Mouse (Mus musculus) heart, adult 2 months (tissue): ENCODE measurements around the gene Fam187a. TPM values are rescaled to one million over a fixed set of nuclear protein-coding genes. Genes with fewer than 3 reads are reported as not detected.

Experiments
- DNase-seq, 2 experiments: peaks; one replicate each; pipeline ENCODE4 v3.0.0; 2021
- H3K27ac ChIP-seq: fragments of 200-600 bp; 2 replicates; pipeline ENCODE4 v1.8.1; 2022
- H3K27me3 ChIP-seq: fragments of 200-500 bp; 2 replicates; pipeline ENCODE4 v1.6.1; 2012; ENCODE audit warnings: mild to moderate bottlenecking, low read length, inconsistent platforms, mixed read lengths; ENCODE audit not compliant: control insufficient read depth, insufficient read depth
- H3K36me3 ChIP-seq: fragments of 200-500 bp; 2 replicates; pipeline ENCODE4 v1.6.1; 2012; ENCODE audit warnings: low read length, inconsistent platforms; ENCODE audit not compliant: control insufficient read depth, insufficient read depth
- H3K4me1 ChIP-seq: fragments of 200-500 bp; 2 replicates; pipeline ENCODE4 v1.6.1; 2011; ENCODE audit warnings: low read length; ENCODE audit not compliant: control insufficient read depth, insufficient read depth
- H3K4me3 ChIP-seq: fragments of 200-600 bp; 2 replicates; pipeline ENCODE4 v1.8.1; 2022
- H3K79me2 ChIP-seq: fragments of 200-500 bp; replicated peaks from 2 replicates; pipeline ENCODE4 v1.6.1; 2012; ENCODE audit warnings: mild to moderate bottlenecking, inconsistent platforms, low read length, moderate library complexity, mixed read lengths; ENCODE audit not compliant: control insufficient read depth, insufficient read depth
- H3K9ac ChIP-seq: fragments of 200-500 bp; 2 replicates; pipeline ENCODE4 v1.6.1; 2012; ENCODE audit warnings: low read depth, mild to moderate bottlenecking, control low read depth, inconsistent platforms, low read length, mixed read lengths
- CTCF ChIP-seq: fragments of 200-600 bp; IDR thresholded peaks from 2 replicates; pipeline ENCODE4 v1.8.1; 2022; ENCODE audit warnings: antibody characterized with exemption, mild to moderate bottlenecking, moderate library complexity
- EP300 ChIP-seq: fragments of 200-500 bp; IDR thresholded peaks from 2 replicates; pipeline ENCODE4 v1.6.1; 2011; ENCODE audit warnings: low read depth, low read length, control low read depth; ENCODE audit not compliant: insufficient read depth
- POLR2A ChIP-seq: fragments of 200-500 bp; IDR thresholded peaks from 2 replicates; pipeline ENCODE4 v1.6.1; 2011; ENCODE audit warnings: mild to moderate bottlenecking, low read depth, low read length, control low read depth; ENCODE audit not compliant: insufficient read depth
- WGBS: fragments of 180-500 bp; shearing (Covaris S2); methylation state at CpG from one replicate; pipeline ENCODE4 v1.1.7; 2018; 5-methylcytosine and 5-hydroxymethylcytosine counted together
- intact Hi-C: fragments of 180-260 bp; cut with DNase I; formaldehyde crosslinking; loops from one replicate; pipeline ENCODE4 v1.15.1; 2025
- polyA plus RNA-seq: library from polyadenylated mRNA; depleted of rRNA; stranded (reverse); fragments of >200 nt; gene quantifications from 2 replicates; pipeline ENCODE4 v1.2.3, GENCODE M21; 2012
- total RNA-seq, 2 experiments: library from RNA; stranded (reverse); gene quantifications; 2 replicates each; pipeline ENCODE4 v1.2.3; 2021

The Fam187a gene
- total and polyA plus RNA-seq, 3 experiments, result not detected

- no peak overlapping the region for H3K27ac ChIP-seq
- no peak for TF ChIP-seq CTCF
- H3K9ac ChIP-seq, result no peak overlapping the region
- H3K36me3 ChIP-seq, result no peaks in the 10 kb centered on the region
- H3K4me1 ChIP-seq, result no peaks in the 10 kb centered on the region
- intact Hi-C loops, result no loop called here
- no peak overlapping the region for H3K4me3 ChIP-seq
- no peaks in the 10 kb centered on the region for H3K27me3 ChIP-seq
- WGBS, result 85% methylated on average over 10 of the region's 10 CpGs
- no peaks in the 10 kb centered on the region for H3K79me2 ChIP-seq
- DNase-seq, result no peak
These were observed 39.0 kb upstream of the Fam187a start for GRCm38 (mm10) chr11:102845926-102846325.

GRCm38 (mm10) chr11:102851883-102852282 is 33.1 kb upstream of the Fam187a start:
- no peak for TF ChIP-seq POLR2A
- peak; percentile 76; the same call in 1 of the 2 replicates for TF ChIP-seq EP300
- TF ChIP-seq CTCF, result peak; percentile 83
- Histone ChIP-seq H3K27me3 (no peaks in the 10 kb centered on the region), H3K27ac (no peak overlapping the region), H3K36me3 (no peaks in the 10 kb centered on the region), H3K4me3 (no peak overlapping the region), H3K79me2 (no peaks in the 10 kb centered on the region), H3K9ac (no peak overlapping the region), H3K4me1 (no peaks in the 10 kb centered on the region)
- WGBS, result 62% methylated on average over 5 of the region's 5 CpGs
- intact Hi-C loops, result loop anchor here (1.0 kb wide), 1 partner anchor 78 kb away; no protein-coding TSS in a partner anchor
- peak; percentile 57 to 81 for DNase-seq

- peak; percentile 52 for TF ChIP-seq CTCF
- TF ChIP-seq EP300, result no peak
- no peak overlapping the region for H3K9ac ChIP-seq
- no peaks in the 10 kb centered on the region for H3K4me1 ChIP-seq
These were observed 31.2 kb upstream of the Fam187a start for GRCm38 (mm10) chr11:102853760-102854159.

GRCm38 (mm10) chr11:102855941-102856340 is 29.0 kb upstream of the Fam187a start:
- DNase-seq, result no peak
- WGBS, result 85% methylated on average over 6 of the region's 6 CpGs
- Histone ChIP-seq H3K9ac (no peak overlapping the region), H3K27ac (no peak overlapping the region), H3K79me2 (no peaks in the 10 kb centered on the region), H3K27me3 (no peaks in the 10 kb centered on the region), H3K4me3 (no peak overlapping the region), H3K4me1 (no peaks in the 10 kb centered on the region), H3K36me3 (no peaks in the 10 kb centered on the region)
- TF ChIP-seq POLR2A (no peak), CTCF (no peak), EP300 (no peak)
- intact Hi-C loops, result no loop called here

More at GRCm38 (mm10) chr11:102853760-102854159, 31.2 kb upstream of the Fam187a start:
- no peak overlapping the region for H3K4me3 ChIP-seq
- H3K79me2 ChIP-seq, result no peaks in the 10 kb centered on the region
- intact Hi-C loops, result no loop called here
- DNase-seq, result no peak
- H3K27ac ChIP-seq, result no peak overlapping the region
- no peaks in the 10 kb centered on the region for H3K36me3 ChIP-seq
- H3K27me3 ChIP-seq, result no peaks in the 10 kb centered on the region

- intact Hi-C loops, result no loop called here
- 95% methylated on average over 11 of the region's 11 CpGs for WGBS
- H3K4me3 ChIP-seq, result no peak overlapping the region
- no peak overlapping the region for H3K27ac ChIP-seq
- no peaks in the 10 kb centered on the region for H3K27me3 ChIP-seq
- no peaks in the 10 kb centered on the region for H3K79me2 ChIP-seq
- TF ChIP-seq CTCF (no peak), POLR2A (no peak), EP300 (no peak)
- H3K4me1 ChIP-seq, result no peaks in the 10 kb centered on the region
- no peak overlapping the region for H3K9ac ChIP-seq
- no peaks in the 10 kb centered on the region for H3K36me3 ChIP-seq
- DNase-seq, result no peak
These were observed 26.0 kb upstream of the Fam187a start for GRCm38 (mm10) chr11:102858951-102859350.

GRCm38 (mm10) chr11:102859933-102860332 is 25.0 kb upstream of the Fam187a start:
- no peaks in the 10 kb centered on the region for H3K27me3 ChIP-seq
- TF ChIP-seq CTCF (no peak), POLR2A (no peak), EP300 (no peak)
- intact Hi-C loops, result no loop called here
- 93% methylated on average over 8 of the region's 8 CpGs for whole genome bisulfite sequencing
- H3K27ac ChIP-seq, result no peak overlapping the region
- H3K4me3 ChIP-seq, result no peak overlapping the region
- H3K4me1 ChIP-seq, result no peaks in the 10 kb centered on the region
- no peaks in the 10 kb centered on the region for H3K36me3 ChIP-seq
- no peak for DNase-seq
- H3K9ac ChIP-seq, result no peak overlapping the region
- H3K79me2 ChIP-seq, result no peaks in the 10 kb centered on the region
